Mouse (Mus musculus): Measurements from ENCODE around the gene Zfyve19. TPM values are rescaled to one million over a fixed set of nuclear protein-coding genes. Genes with fewer than 3 reads are reported as not detected.

Gene Zfyve19
- polyA plus RNA-seq, 1 experiment = 42.2 TPM

DNA sequence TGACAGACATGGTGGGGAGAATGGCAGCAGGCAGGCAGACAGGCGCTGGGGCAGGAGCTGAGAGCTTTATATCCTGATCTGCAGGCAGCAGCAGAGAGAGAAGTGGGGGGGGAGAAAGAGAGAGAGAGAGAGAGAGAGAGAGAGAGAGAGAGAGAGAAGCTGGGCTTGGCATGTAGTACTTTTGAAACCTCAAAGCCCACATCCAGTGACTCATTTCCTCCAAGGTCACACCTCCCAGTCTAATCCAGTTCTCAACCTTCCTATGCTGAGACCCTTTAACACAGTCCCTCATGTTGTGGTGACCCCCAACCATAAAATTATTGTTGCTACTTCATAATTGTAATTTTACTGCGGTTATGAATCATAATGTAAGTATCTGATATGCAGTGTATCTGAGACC is 38.1 kb upstream of the Zfyve19 start:
- no peak overlapping the region for H3K27ac ChIP-seq (ENCODE audit: control insufficient read depth, insufficient read depth, low read depth, low read length, poor library complexity)
- H3K4me3 ChIP-seq (replicated peaks; ENCODE audit: control insufficient read depth, low read depth, low read length) = no peak overlapping the region
- peaks cover 4% of the 10 kb centered on the region; the same call in 1 of the 2 replicates for H3K4me1 ChIP-seq (ENCODE audit: control insufficient read depth, insufficient read depth, low read length)
- WGBS = 75% methylated on average over 2 of the region's 2 CpGs
- TF ChIP-seq POLR2A (IDR thresholded peaks at IDR 0.05; ENCODE audit: borderline replicate concordance, control insufficient read depth, low read depth, low read length) (no peak), CTCF (IDR thresholded peaks at IDR 0.05; ENCODE audit: control insufficient read depth, insufficient read depth, low read length) (no peak)

DNA sequence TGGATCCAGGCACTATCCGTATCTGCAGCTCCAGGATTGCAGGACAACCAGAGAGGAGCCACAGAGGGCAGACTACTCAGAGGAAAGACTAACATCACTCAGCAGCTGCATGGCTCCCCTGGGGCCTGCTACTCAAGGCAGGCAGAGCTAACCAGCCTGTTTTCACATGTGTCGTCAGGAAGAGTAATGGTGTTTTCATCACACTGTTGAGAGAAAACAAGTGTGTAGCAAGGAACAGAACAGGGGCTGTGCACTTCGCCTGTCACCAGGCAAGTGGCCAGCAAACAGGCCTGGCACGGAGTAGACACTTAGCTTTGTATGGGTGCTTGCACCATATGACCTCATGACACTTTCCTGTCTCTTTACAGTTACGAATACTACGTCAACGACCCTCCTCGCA is 36.8 kb upstream of the Zfyve19 start:
- WGBS = 80% methylated on average over 8 of the region's 8 CpGs
- H3K27ac ChIP-seq (ENCODE audit: control insufficient read depth, insufficient read depth, low read depth, low read length, poor library complexity) = peak overlapping the region; percentile 23; the same call in 1 of the 2 replicates
- no peak overlapping the region for H3K4me3 ChIP-seq (replicated peaks; ENCODE audit: control insufficient read depth, low read depth, low read length)
- peaks cover 4% of the 10 kb centered on the region; the same call in 1 of the 2 replicates for H3K4me1 ChIP-seq (ENCODE audit: control insufficient read depth, insufficient read depth, low read length)
- TF ChIP-seq POLR2A (IDR thresholded peaks at IDR 0.05; ENCODE audit: borderline replicate concordance, control insufficient read depth, low read depth, low read length) (no peak), CTCF (IDR thresholded peaks at IDR 0.05; ENCODE audit: control insufficient read depth, insufficient read depth, low read length) (no peak)

DNA sequence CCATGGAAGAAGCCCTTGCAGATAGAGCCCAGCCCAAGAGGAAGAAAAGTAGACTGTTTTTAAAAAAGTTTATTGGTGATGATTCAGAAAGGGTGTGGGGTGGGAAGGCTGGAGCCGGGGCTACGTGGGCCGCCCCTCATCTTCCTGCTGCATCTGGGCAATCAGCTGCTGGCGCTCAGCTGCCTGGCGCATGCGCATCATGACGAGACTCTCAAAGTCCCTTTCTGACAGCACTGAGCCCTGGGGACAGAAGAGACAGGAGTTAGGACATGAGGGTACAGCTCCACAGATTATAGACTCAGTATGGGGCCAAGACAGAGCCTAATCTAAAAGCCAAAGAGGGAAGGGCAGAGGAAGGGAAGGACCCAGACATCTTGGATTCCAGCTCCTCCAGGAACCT is 36.0 kb upstream of the Zfyve19 start:
- TF ChIP-seq POLR2A (IDR thresholded peaks at IDR 0.05; ENCODE audit: borderline replicate concordance, control insufficient read depth, low read depth, low read length) = no peak
- no peak for TF ChIP-seq CTCF (IDR thresholded peaks at IDR 0.05; ENCODE audit: control insufficient read depth, insufficient read depth, low read length)
- H3K4me1 ChIP-seq (ENCODE audit: control insufficient read depth, insufficient read depth, low read length) = peaks cover 4% of the 10 kb centered on the region; the same call in 1 of the 2 replicates
- 79% methylated on average over 7 of the region's 7 CpGs for WGBS
- no peak overlapping the region for H3K27ac ChIP-seq (ENCODE audit: control insufficient read depth, insufficient read depth, low read depth, low read length, poor library complexity)
- no peak overlapping the region for H3K4me3 ChIP-seq (replicated peaks; ENCODE audit: control insufficient read depth, low read depth, low read length)

- Histone ChIP-seq H3K27ac (ENCODE audit: control insufficient read depth, insufficient read depth, low read depth, low read length, poor library complexity) (no peak overlapping the region), H3K4me1 (ENCODE audit: control insufficient read depth, insufficient read depth, low read length) (peaks cover 4% of the 10 kb centered on the region; the same call in 1 of the 2 replicates), H3K4me3 (replicated peaks; ENCODE audit: control insufficient read depth, low read depth, low read length) (no peak overlapping the region)
- WGBS = 38% methylated on average over 13 of the region's 13 CpGs
- TF ChIP-seq CTCF (IDR thresholded peaks at IDR 0.05; ENCODE audit: control insufficient read depth, insufficient read depth, low read length) = no peak
- TF ChIP-seq POLR2A (IDR thresholded peaks at IDR 0.05; ENCODE audit: borderline replicate concordance, control insufficient read depth, low read depth, low read length) = no peak
Observed at GRCm38 (mm10) chr2:119172862-119173576, 35.4 kb upstream of the Zfyve19 start.

DNA sequence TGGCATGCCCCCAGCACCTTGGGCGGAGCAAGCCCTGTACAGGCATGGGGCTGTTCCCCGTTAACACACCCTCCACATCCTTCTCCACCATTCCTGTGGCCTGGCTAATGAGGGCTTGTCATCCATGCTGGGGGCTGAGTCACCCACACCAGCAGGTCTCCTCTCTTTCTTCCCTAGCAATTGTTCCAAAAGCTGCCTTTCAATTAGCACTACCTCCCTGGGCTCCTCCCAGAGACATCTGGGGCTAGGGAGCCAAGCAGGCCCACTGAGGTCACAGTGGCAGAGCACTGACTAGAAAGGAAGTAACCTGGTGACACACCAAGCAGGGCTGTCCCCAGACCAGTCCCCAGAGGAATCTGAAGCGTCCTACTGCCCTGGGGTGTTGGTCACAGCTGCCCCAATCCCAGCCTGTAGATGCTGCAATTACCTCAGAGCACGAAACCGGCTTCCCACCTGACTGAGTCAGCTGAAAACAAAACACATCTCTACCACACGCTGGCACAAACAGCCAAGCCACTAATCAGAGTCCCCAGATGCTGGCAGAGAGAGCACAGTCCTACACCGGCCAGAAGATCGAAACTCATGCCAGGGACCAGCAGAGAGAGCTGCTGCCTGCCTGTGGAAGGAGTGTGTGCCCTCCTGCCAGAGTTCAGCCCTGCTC is 34.3 kb upstream of the Zfyve19 start, which contains the start of gene Gm14137:
Gene Gm14137, plus strand, starts transcription at position 519 of the 661 bp plus-strand sequence.
- WGBS = 60% methylated on average over 8 of the region's 8 CpGs
- Histone ChIP-seq H3K27ac (ENCODE audit: control insufficient read depth, insufficient read depth, low read depth, low read length, poor library complexity) (no peak within 1 kb of the TSS; the same call in 1 of the 2 replicates), H3K4me3 (replicated peaks; ENCODE audit: control insufficient read depth, low read depth, low read length) (no peak within 1 kb of the TSS), H3K4me1 (ENCODE audit: control insufficient read depth, insufficient read depth, low read length) (peaks cover 4% of the 10 kb centered on the region; the same call in 1 of the 2 replicates)
- TF ChIP-seq CTCF (IDR thresholded peaks at IDR 0.05; ENCODE audit: control insufficient read depth, insufficient read depth, low read length) = no peak
- no peak for TF ChIP-seq POLR2A (IDR thresholded peaks at IDR 0.05; ENCODE audit: borderline replicate concordance, control insufficient read depth, low read depth, low read length)

DNA sequence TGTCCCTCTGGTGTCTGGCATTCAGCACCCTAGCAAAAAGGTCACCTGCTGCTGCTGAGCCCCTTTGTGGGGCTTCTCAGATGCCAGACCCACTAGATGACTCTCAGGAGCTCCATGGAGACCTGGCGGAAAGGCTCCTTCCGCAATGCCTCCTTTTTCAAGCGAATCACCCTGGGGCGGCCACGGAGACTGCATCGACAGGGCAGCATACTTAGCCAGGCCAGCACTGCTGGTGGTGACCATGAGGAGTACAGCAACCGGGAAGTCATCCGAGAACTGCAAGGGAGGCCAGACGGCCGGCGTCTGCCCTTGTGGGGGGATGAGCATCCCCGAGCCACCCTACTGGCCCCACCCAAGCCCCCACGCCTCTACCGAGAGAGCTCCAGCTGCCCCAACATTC is 33.6 kb upstream of the Zfyve19 start:
- peaks cover 4% of the 10 kb centered on the region; the same call in 1 of the 2 replicates for H3K4me1 ChIP-seq (ENCODE audit: control insufficient read depth, insufficient read depth, low read length)
- no peak overlapping the region; the same call in 1 of the 2 replicates for H3K27ac ChIP-seq (ENCODE audit: control insufficient read depth, insufficient read depth, low read depth, low read length, poor library complexity)
- WGBS = 91% methylated on average over 14 of the region's 14 CpGs
- TF ChIP-seq CTCF (IDR thresholded peaks at IDR 0.05; ENCODE audit: control insufficient read depth, insufficient read depth, low read length) (no peak), POLR2A (IDR thresholded peaks at IDR 0.05; ENCODE audit: borderline replicate concordance, control insufficient read depth, low read depth, low read length) (no peak)
- no peak overlapping the region for H3K4me3 ChIP-seq (replicated peaks; ENCODE audit: control insufficient read depth, low read depth, low read length)

DNA sequence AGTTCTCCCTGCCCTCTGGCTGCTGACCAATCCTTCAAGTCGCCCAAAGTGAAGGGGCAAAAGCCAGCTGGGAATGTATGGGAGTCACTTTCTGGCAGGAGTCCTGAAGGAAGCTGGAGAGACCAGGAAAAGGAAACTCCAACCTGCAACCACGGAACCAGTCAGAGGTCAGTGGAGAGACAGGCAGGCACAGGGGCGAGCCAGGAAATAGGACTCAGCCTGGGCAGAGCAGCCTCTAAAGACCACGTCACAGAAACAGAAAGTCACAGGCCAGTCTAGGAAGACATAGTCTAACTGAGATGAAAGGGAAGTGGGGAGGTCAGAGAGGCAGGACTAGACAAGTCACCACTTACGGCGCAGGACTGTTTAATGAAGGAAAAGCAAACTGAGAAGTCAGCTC is 32.8 kb upstream of the Zfyve19 start:
- Histone ChIP-seq H3K4me3 (replicated peaks; ENCODE audit: control insufficient read depth, low read depth, low read length) (no peak overlapping the region), H3K4me1 (ENCODE audit: control insufficient read depth, insufficient read depth, low read length) (peaks cover 4% of the 10 kb centered on the region; the same call in 1 of the 2 replicates), H3K27ac (ENCODE audit: control insufficient read depth, insufficient read depth, low read depth, low read length, poor library complexity) (no peak overlapping the region)
- TF ChIP-seq CTCF (IDR thresholded peaks at IDR 0.05; ENCODE audit: control insufficient read depth, insufficient read depth, low read length) (no peak), POLR2A (IDR thresholded peaks at IDR 0.05; ENCODE audit: borderline replicate concordance, control insufficient read depth, low read depth, low read length) (no peak)
- WGBS = 70% methylated on average over 6 of the region's 6 CpGs

GRCm38 (mm10) chr2:119176761-119177160 is 31.7 kb upstream of the Zfyve19 start:
- 79% methylated on average over 3 of the region's 3 CpGs for WGBS
- no peak overlapping the region for H3K4me3 ChIP-seq (replicated peaks; ENCODE audit: control insufficient read depth, low read depth, low read length)
- H3K27ac ChIP-seq (ENCODE audit: control insufficient read depth, insufficient read depth, low read depth, low read length, poor library complexity) = no peak overlapping the region
- H3K4me1 ChIP-seq (ENCODE audit: control insufficient read depth, insufficient read depth, low read length) = peaks cover 2% of the 10 kb centered on the region; the same call in 1 of the 2 replicates
- TF ChIP-seq POLR2A (IDR thresholded peaks at IDR 0.05; ENCODE audit: borderline replicate concordance, control insufficient read depth, low read depth, low read length) (no peak), CTCF (IDR thresholded peaks at IDR 0.05; ENCODE audit: control insufficient read depth, insufficient read depth, low read length) (no peak)
